Mouse (Mus musculus) monocyte, adult 59 days (primary cell): ENCODE data around the gene Olfr1322. TPM values are rescaled to one million over a fixed set of nuclear protein-coding genes. Genes with fewer than 3 reads are reported as not detected.

ENCODE experiments used
- total RNA-seq, 2 experiments: library from RNA; stranded (reverse); gene quantifications; one replicate each; pipeline ENCODE4 v1.2.4; 2023

Gene Olfr1322
- not detected for total RNA-seq

GRCm38 (mm10) chrX:49891383-49891782 is at the start of gene Olfr1322:
TSS of gene Olfr1322 (minus strand) at chrX:49891483.

Other genes with a start within 250 kb of the Olfr1322 start
- gene Olfr1320, start 219.2 kb downstream of the Olfr1322 start, total RNA-seq = not detected
- not detected for gene Olfr1321, start 156.4 kb downstream of the Olfr1322 start, total RNA-seq
- gene Igsf1, start 93.7 kb downstream of the Olfr1322 start, total RNA-seq = not detected
- gene Olfr1323, start 127.9 kb upstream of the Olfr1322 start, total RNA-seq = not detected